Mouse (Mus musculus) liver, adult 2 months (tissue): ENCODE data around the gene Notch4. TPM values are rescaled to one million over a fixed set of nuclear protein-coding genes. Genes with fewer than 3 reads are reported as not detected.

Source experiments
- DNase-seq: peaks from one replicate; pipeline ENCODE4 v3.0.0-alpha.2; 2011; ENCODE audit warnings: low read depth, low spot score; ENCODE audit errors: extremely low read depth
- H3K27ac ChIP-seq: fragments of 200-500 bp; replicated peaks from 2 replicates; pipeline ENCODE4 v1.5.1; 2012; ENCODE audit warnings: low read depth, mild to moderate bottlenecking, control low read depth, inconsistent platforms, low read length; ENCODE audit not compliant: insufficient read depth
- H3K27me3 ChIP-seq: fragments of 200-500 bp; 2 replicates; pipeline ENCODE4 v1.6.1; 2012; ENCODE audit warnings: mild to moderate bottlenecking, moderate library complexity, low read length, inconsistent platforms; ENCODE audit not compliant: control insufficient read depth, insufficient read depth
- H3K36me3 ChIP-seq: fragments of 200-500 bp; 2 replicates; pipeline ENCODE4 v1.6.1; 2012; ENCODE audit warnings: low read length, inconsistent platforms; ENCODE audit not compliant: control insufficient read depth, insufficient read depth
- H3K4me1 ChIP-seq: fragments of 200-500 bp; 2 replicates; pipeline ENCODE4 v1.6.1; 2011; ENCODE audit warnings: low read length; ENCODE audit not compliant: control insufficient read depth, insufficient read depth
- H3K4me3 ChIP-seq: fragments of 200-500 bp; 2 replicates; pipeline ENCODE4 v1.5.1; 2011; ENCODE audit warnings: low read depth, mild to moderate bottlenecking, control low read depth, low read length, moderate library complexity; ENCODE audit not compliant: insufficient read depth
- H3K79me2 ChIP-seq: fragments of 200-500 bp; 2 replicates; pipeline ENCODE4 v1.6.1; 2012; ENCODE audit warnings: inconsistent platforms, mild to moderate bottlenecking, low read length, moderate library complexity; ENCODE audit not compliant: control insufficient read depth, insufficient read depth
- H3K9ac ChIP-seq: fragments of 200-500 bp; 2 replicates; pipeline ENCODE4 v1.6.1; 2012; ENCODE audit warnings: low read depth, mild to moderate bottlenecking, control low read depth, inconsistent platforms, low read length
- CTCF ChIP-seq: fragments of 200-500 bp; IDR thresholded peaks from 2 replicates; pipeline ENCODE4 v1.5.1; 2011; ENCODE audit warnings: low read depth, low read length, control low read depth
- POLR2A ChIP-seq: fragments of 200-500 bp; IDR thresholded peaks from 2 replicates; pipeline ENCODE4 v1.6.1; 2011; ENCODE audit warnings: low read length, control low read depth; ENCODE audit not compliant: insufficient read depth; ENCODE audit errors: extremely low read depth
- WGBS: fragments of 180-500 bp; shearing (Covaris S2); methylation state at CpG from one replicate; pipeline ENCODE4 v1.1.7; 2018; 5-methylcytosine and 5-hydroxymethylcytosine counted together
- polyA plus RNA-seq: library from polyadenylated mRNA; depleted of rRNA; stranded (reverse); fragments of >200 nt; gene quantifications from 2 replicates; pipeline ENCODE4 v1.2.3, GENCODE M21; 2012
- total RNA-seq: library from RNA; depleted of rRNA; stranded (reverse); fragments of >200 nt; gene quantifications from 2 replicates; pipeline ENCODE4 v1.2.3, GENCODE M21; 2014

The Notch4 gene
- total and polyA plus RNA-seq, 2 experiments, result 0.83 to 3.4 TPM

DNA sequence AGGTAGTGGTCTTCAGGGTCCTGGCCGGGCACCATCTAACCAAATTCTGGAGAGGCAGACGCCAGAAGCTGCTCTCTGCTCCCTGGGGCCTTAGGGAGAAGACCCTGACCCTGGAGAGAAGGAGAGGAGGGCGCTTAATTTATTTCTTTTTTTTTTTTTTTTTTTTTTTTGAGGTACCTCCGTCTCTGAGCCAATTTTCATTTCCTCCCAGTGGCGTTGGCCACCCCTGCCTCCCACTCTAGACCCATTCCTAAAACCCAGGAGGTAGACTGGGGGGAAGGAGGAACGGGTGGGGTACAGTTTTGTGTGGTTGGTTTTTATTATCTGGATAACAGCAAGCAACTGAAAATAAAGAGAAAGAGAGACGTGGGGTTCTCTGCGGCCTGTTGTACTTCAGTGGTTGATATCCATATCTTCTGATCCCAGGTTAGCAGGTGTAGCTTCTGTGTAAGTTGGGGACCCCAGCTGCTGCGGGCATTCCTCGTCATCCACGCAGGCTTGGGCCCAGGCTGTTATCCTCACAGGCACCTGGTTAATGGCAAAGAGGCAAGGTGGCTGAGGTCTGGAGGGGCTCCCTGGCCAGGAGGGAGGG, 49.1 kb downstream of the Notch4 start:
- Histone ChIP-seq H3K27me3 (no peaks in the 10 kb centered on the region), H3K4me3 (no peak overlapping the region), H3K79me2 (no peaks in the 10 kb centered on the region), H3K4me1 (no peaks in the 10 kb centered on the region), H3K27ac (no peak overlapping the region), H3K36me3 (no peaks in the 10 kb centered on the region; the same call in 1 of the 2 replicates), H3K9ac (no peak overlapping the region)
- TF ChIP-seq CTCF, result no peak
- TF ChIP-seq POLR2A, result no peak
- no peak for DNase-seq
- WGBS, result 86% methylated on average over 11 of the region's 11 CpGs

DNA sequence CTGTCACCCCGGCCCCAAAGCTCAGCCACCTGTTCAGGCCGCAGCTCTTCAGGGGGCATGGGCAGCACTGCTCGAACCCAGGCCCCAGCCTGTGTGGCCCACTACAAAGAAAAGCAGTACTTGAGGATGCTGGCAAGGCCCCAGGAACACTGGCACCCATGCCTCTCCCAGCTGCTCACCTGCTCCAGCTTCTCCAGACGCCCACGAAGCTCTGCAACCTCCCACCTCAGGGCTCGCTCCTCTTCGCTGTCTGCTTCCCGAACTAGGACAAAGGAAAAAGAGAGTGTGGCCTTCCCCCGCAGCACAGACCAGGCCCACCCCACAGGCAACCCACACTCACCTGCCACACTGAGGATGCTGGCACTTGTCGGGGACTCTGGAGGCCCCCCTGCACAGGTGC, 49.8 kb downstream of the Notch4 start:
- WGBS, result 93% methylated on average over 10 of the region's 10 CpGs
- no peak for TF ChIP-seq POLR2A
- no peak for TF ChIP-seq CTCF
- no peaks in the 10 kb centered on the region; the same call in 1 of the 2 replicates for H3K36me3 ChIP-seq
- no peaks in the 10 kb centered on the region for H3K27me3 ChIP-seq
- H3K27ac ChIP-seq, result no peak overlapping the region
- H3K4me1 ChIP-seq, result no peaks in the 10 kb centered on the region
- H3K4me3 ChIP-seq, result no peak overlapping the region
- no peaks in the 10 kb centered on the region for H3K79me2 ChIP-seq
- no peak for DNase-seq
- H3K9ac ChIP-seq, result no peak overlapping the region

- Histone ChIP-seq H3K9ac (no peak within 1 kb of the TSS), H3K27ac (no peak within 1 kb of the TSS), H3K36me3 (no peaks in the 10 kb centered on the region; the same call in 1 of the 2 replicates), H3K27me3 (no peaks in the 10 kb centered on the region), H3K4me1 (no peaks in the 10 kb centered on the region), H3K79me2 (no peaks in the 10 kb centered on the region), H3K4me3 (no peak within 1 kb of the TSS)
- no peak for TF ChIP-seq CTCF
- no peak for TF ChIP-seq POLR2A
- 90% methylated on average over 6 of the region's 6 CpGs for WGBS
- no peak for DNase-seq
These were observed 51.8 kb downstream of the Notch4 start, which contains the start of gene Egfl8 for GRCm38 (mm10) chr17:34615871-34616270. TSS of gene Egfl8 (minus strand) at chr17:34615971.

- DNase-seq, result peak; percentile 61
- 19% methylated on average over 6 of the region's 6 CpGs for WGBS
- no peaks in the 10 kb centered on the region for H3K27me3 ChIP-seq
- H3K36me3 ChIP-seq, result peaks cover 10% of the 10 kb centered on the region
- no peak overlapping the region for H3K4me3 ChIP-seq
- no peak for TF ChIP-seq POLR2A
- peak; percentile 69 for TF ChIP-seq CTCF
- no peak overlapping the region for H3K27ac ChIP-seq
- H3K9ac ChIP-seq, result no peak overlapping the region
- no peaks in the 10 kb centered on the region for H3K79me2 ChIP-seq
- H3K4me1 ChIP-seq, result no peaks in the 10 kb centered on the region
These were observed 54.9 kb downstream of the Notch4 start for GRCm38 (mm10) chr17:34618999-34619398.

GRCm38 (mm10) chr17:34621006-34621405, 56.9 kb downstream of the Notch4 start:
- Histone ChIP-seq H3K36me3 (peaks cover 11% of the 10 kb centered on the region), H3K4me3 (no peak overlapping the region), H3K79me2 (no peaks in the 10 kb centered on the region), H3K9ac (no peak overlapping the region), H3K27me3 (no peaks in the 10 kb centered on the region), H3K4me1 (no peaks in the 10 kb centered on the region), H3K27ac (no peak overlapping the region)
- no peak for TF ChIP-seq CTCF
- TF ChIP-seq POLR2A, result no peak
- 52% methylated on average over 8 of the region's 8 CpGs for WGBS
- no peak for DNase-seq

DNA sequence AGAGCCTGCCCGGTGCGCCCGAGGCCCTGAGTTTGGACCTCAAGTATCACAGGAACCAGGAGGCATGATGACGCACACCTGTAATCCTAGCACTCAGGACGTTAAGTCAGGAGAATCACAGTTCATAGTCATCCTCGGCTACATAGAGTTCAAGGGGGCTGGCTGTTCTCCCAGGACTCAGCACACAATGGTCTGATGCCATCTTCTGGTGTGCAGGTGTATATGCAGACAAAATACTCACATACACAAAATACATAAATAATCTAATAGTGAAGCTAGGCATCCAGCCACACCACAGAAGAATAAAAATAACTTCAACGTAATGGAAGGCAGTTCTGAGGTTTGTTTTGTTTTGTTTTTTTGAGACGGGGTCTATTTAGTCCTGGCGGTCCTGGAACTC, 59.1 kb downstream of the Notch4 start:
- 0 out of 2 replicates have a peak, but pooled peaks cover 5% of the 10 kb centered on the region for H3K4me1 ChIP-seq
- no peaks in the 10 kb centered on the region for H3K79me2 ChIP-seq
- TF ChIP-seq POLR2A (no peak), CTCF (no peak)
- no peak overlapping the region for H3K4me3 ChIP-seq
- no peak overlapping the region for H3K9ac ChIP-seq
- DNase-seq, result no peak
- H3K27me3 ChIP-seq, result no peaks in the 10 kb centered on the region
- WGBS, result 89% methylated on average over 9 of the region's 9 CpGs
- H3K27ac ChIP-seq, result no peak overlapping the region
- H3K36me3 ChIP-seq, result peaks cover 11% of the 10 kb centered on the region
